Mouse (Mus musculus) intestine, embryonic 14.5 days (tissue): Measurements from ENCODE around the gene Zfp46. TPM values are rescaled to one million over a fixed set of nuclear protein-coding genes. Genes with fewer than 3 reads are reported as not detected.

Experiments used
- ATAC-seq: fragments of 200-750 bp; cut with Nextera tagmentation; replicated peaks from 2 replicates; pipeline ENCODE4 v1.8.0; 2017; ENCODE audit warnings: low read depth, moderate number of reproducible peaks, moderate TSS enrichment, moderate library complexity; ENCODE audit not compliant: low FRiP score, low TSS enrichment
- DNase-seq: peaks from one replicate; pipeline ENCODE4 v3.0.0-alpha.2; 2018; ENCODE audit warnings: low spot score
- H3K27ac ChIP-seq: fragments of 300-500 bp; sonication (generic); 2 replicates; pipeline ENCODE4 v1.5.1; 2014; ENCODE audit warnings: low read depth, mild to moderate bottlenecking, control low read depth
- H3K27me3 ChIP-seq: fragments of 300-500 bp; sonication (generic); replicated peaks from 2 replicates; pipeline ENCODE4 v1.6.1; 2014; ENCODE audit warnings: low read length, control low read depth; ENCODE audit not compliant: control insufficient read depth, insufficient read depth
- H3K36me3 ChIP-seq: fragments of 300-500 bp; sonication (generic); 2 replicates; pipeline ENCODE4 v1.6.1; 2014; ENCODE audit warnings: low read length, control low read depth; ENCODE audit not compliant: control insufficient read depth, insufficient read depth
- H3K4me1 ChIP-seq: fragments of 300-500 bp; sonication (generic); replicated peaks from 2 replicates; pipeline ENCODE4 v1.6.1; 2014; ENCODE audit warnings: low read length, control low read depth, mixed read lengths; ENCODE audit not compliant: control insufficient read depth, insufficient read depth
- H3K4me2 ChIP-seq: fragments of 300-500 bp; sonication (generic); 2 replicates; pipeline ENCODE4 v1.6.1; 2014; ENCODE audit warnings: low read length
- H3K4me3 ChIP-seq: fragments of 300-500 bp; sonication (generic); 2 replicates; pipeline ENCODE4 v1.5.1; 2014; ENCODE audit warnings: low read depth, low read length, control low read depth, mixed read lengths
- H3K9ac ChIP-seq: fragments of 300-500 bp; sonication (generic); 2 replicates; pipeline ENCODE4 v1.6.1; 2014; ENCODE audit warnings: mild to moderate bottlenecking, low read length
- H3K9me3 ChIP-seq: fragments of 300-500 bp; sonication (generic); 2 replicates; pipeline ENCODE4 v1.6.1; 2016; ENCODE audit warnings: low read length, control low read depth; ENCODE audit not compliant: control insufficient read depth
- WGBS: fragments of 180-500 bp; shearing (Covaris S2); extraction: QIAGEN DNeasy Blood & Tissue Kit; methylation state at CpG from one replicate; pipeline ENCODE4 v1.1.7; 2014; 5-methylcytosine and 5-hydroxymethylcytosine counted together
- polyA plus RNA-seq: library from polyadenylated mRNA; unstranded; fragments of >200 nt; fragmentation: Nextera tagmentation; extraction: Ambion mirVana; gene quantifications from 2 replicates; pipeline ENCODE4 v1.2.1, GENCODE M21; 2014

Zfp46 gene
- polyA plus RNA-seq, 1 experiment from 2014 or later, result 19.0 TPM

GRCm38 (mm10) chr4:136256696-136257095 lies 27.8 kb upstream of the Zfp46 start:
- no peaks in the 10 kb centered on the region for H3K9me3 ChIP-seq
- H3K4me2 ChIP-seq, result no peak overlapping the region
- DNase-seq (no peak), ATAC-seq (no peak)
- H3K4me1 ChIP-seq, result peaks cover 3% of the 10 kb centered on the region; the same call in 1 of the 2 replicates
- no peak overlapping the region for H3K9ac ChIP-seq
- WGBS, result 65% methylated on average over 10 of the region's 10 CpGs
- no peaks in the 10 kb centered on the region for H3K36me3 ChIP-seq
- H3K4me3 ChIP-seq, result no peak overlapping the region
- no peak overlapping the region for H3K27ac ChIP-seq
- H3K27me3 ChIP-seq, result no peaks in the 10 kb centered on the region

- H3K4me2 ChIP-seq, result no peak overlapping the region
- DNase-seq (no peak), ATAC-seq (no peak)
- H3K4me1 ChIP-seq, result peaks cover 3% of the 10 kb centered on the region; the same call in 1 of the 2 replicates
- 58% methylated on average over 3 of the region's 3 CpGs for WGBS
- no peak overlapping the region for H3K27ac ChIP-seq
- H3K36me3 ChIP-seq, result no peaks in the 10 kb centered on the region
- H3K9ac ChIP-seq, result no peak overlapping the region
- H3K27me3 ChIP-seq, result no peaks in the 10 kb centered on the region
- H3K9me3 ChIP-seq, result no peaks in the 10 kb centered on the region
- no peak overlapping the region for H3K4me3 ChIP-seq
These were observed 24.6 kb upstream of the Zfp46 start for GRCm38 (mm10) chr4:136259916-136260315.

- peaks cover 3% of the 10 kb centered on the region; the same call in 1 of the 2 replicates for H3K4me1 ChIP-seq
- H3K27ac ChIP-seq, result no peak overlapping the region
- no peaks in the 10 kb centered on the region for H3K36me3 ChIP-seq
- WGBS, result 43% methylated on average over 10 of the region's 10 CpGs
- no peaks in the 10 kb centered on the region for H3K27me3 ChIP-seq
- no peaks in the 10 kb centered on the region for H3K9me3 ChIP-seq
- H3K4me3 ChIP-seq, result no peak overlapping the region
- ATAC-seq, result no peak; the same call in 1 of the 2 replicates
- no peak overlapping the region for H3K4me2 ChIP-seq
- no peak overlapping the region for H3K9ac ChIP-seq
- peak; percentile 97 for DNase-seq
These were observed 23.8 kb upstream of the Zfp46 start for GRCm38 (mm10) chr4:136260491-136261180.

GRCm38 (mm10) chr4:136261912-136262311 lies 22.6 kb upstream of the Zfp46 start:
- Histone ChIP-seq H3K27me3 (no peaks in the 10 kb centered on the region), H3K27ac (no peak overlapping the region), H3K4me1 (peaks cover 3% of the 10 kb centered on the region; the same call in 1 of the 2 replicates), H3K4me3 (no peak overlapping the region), H3K4me2 (no peak overlapping the region), H3K36me3 (no peaks in the 10 kb centered on the region), H3K9ac (no peak overlapping the region), H3K9me3 (no peaks in the 10 kb centered on the region)
- ATAC-seq (no peak), DNase-seq (no peak)
- 51% methylated on average over 10 of the region's 10 CpGs for WGBS

GRCm38 (mm10) chr4:136263555-136263954 lies 20.9 kb upstream of the Zfp46 start:
- H3K4me2 ChIP-seq, result no peak overlapping the region
- H3K4me3 ChIP-seq, result no peak overlapping the region
- no peaks in the 10 kb centered on the region for H3K36me3 ChIP-seq
- DNase-seq (no peak), ATAC-seq (no peak)
- no peak overlapping the region for H3K27ac ChIP-seq
- peaks cover 3% of the 10 kb centered on the region; the same call in 1 of the 2 replicates for H3K4me1 ChIP-seq
- WGBS, result 90% methylated on average over 4 of the region's 4 CpGs
- no peak overlapping the region for H3K9ac ChIP-seq
- H3K27me3 ChIP-seq, result no peaks in the 10 kb centered on the region
- H3K9me3 ChIP-seq, result no peaks in the 10 kb centered on the region

GRCm38 (mm10) chr4:136266716-136267343 lies 17.7 kb upstream of the Zfp46 start:
- Histone ChIP-seq H3K36me3 (no peaks in the 10 kb centered on the region), H3K9me3 (no peaks in the 10 kb centered on the region), H3K4me2 (no peak overlapping the region), H3K27ac (no peak overlapping the region), H3K9ac (no peak overlapping the region), H3K4me1 (no peaks in the 10 kb centered on the region; the same call in 1 of the 2 replicates), H3K27me3 (no peaks in the 10 kb centered on the region), H3K4me3 (no peak overlapping the region)
- WGBS, result 75% methylated on average over 9 of the region's 9 CpGs
- DNase-seq (no peak), ATAC-seq (no peak)

GRCm38 (mm10) chr4:136268912-136269311 lies 15.6 kb upstream of the Zfp46 start:
- Histone ChIP-seq H3K9ac (no peak overlapping the region), H3K36me3 (no peaks in the 10 kb centered on the region), H3K4me3 (no peak overlapping the region), H3K9me3 (peaks cover 15% of the 10 kb centered on the region), H3K27ac (no peak overlapping the region), H3K27me3 (no peaks in the 10 kb centered on the region), H3K4me1 (no peaks in the 10 kb centered on the region), H3K4me2 (no peak overlapping the region)
- DNase-seq (no peak), ATAC-seq (no peak)
- 94% methylated on average over 1 of the region's 1 CpGs for WGBS

GRCm38 (mm10) chr4:136270648-136271047 lies 13.8 kb upstream of the Zfp46 start:
- Histone ChIP-seq H3K4me1 (no peaks in the 10 kb centered on the region), H3K27ac (no peak overlapping the region), H3K9ac (no peak overlapping the region), H3K9me3 (peaks cover 15% of the 10 kb centered on the region), H3K27me3 (no peaks in the 10 kb centered on the region), H3K36me3 (no peaks in the 10 kb centered on the region), H3K4me3 (no peak overlapping the region), H3K4me2 (no peak overlapping the region)
- 84% methylated on average over 8 of the region's 8 CpGs for WGBS
- DNase-seq, result no peak
- ATAC-seq, result no peak

GRCm38 (mm10) chr4:136281097-136281496 lies 3.4 kb upstream of the Zfp46 start:
- no peaks in the 10 kb centered on the region for H3K9me3 ChIP-seq
- ATAC-seq (no peak), DNase-seq (no peak)
- no peak overlapping the region for H3K9ac ChIP-seq
- no peaks in the 10 kb centered on the region for H3K36me3 ChIP-seq
- H3K27me3 ChIP-seq, result no peaks in the 10 kb centered on the region
- no peak overlapping the region for H3K4me2 ChIP-seq
- no peak overlapping the region for H3K4me3 ChIP-seq
- no peak overlapping the region for H3K27ac ChIP-seq
- WGBS, result 69% methylated on average over 8 of the region's 8 CpGs
- H3K4me1 ChIP-seq, result peaks cover 20% of the 10 kb centered on the region
